Mouse (Mus musculus) adrenal gland, adult 18-20 months (tissue): ENCODE measurements at regions not wholly inside any gene's neighbourhood (a gene's known extent, or its start where the extent isn't known, plus 50 kb on each side); places are given as distances from the start of the nearest gene placed in this dataset.
"Not testable (repeated sequence)": the region's sequence is repeated elsewhere in the genome, so short reads cannot be mapped to it uniquely, and the experiment has no call there.

Experiments used
- DNase-seq, 2 experiments: peaks; one replicate each; pipeline ENCODE4 v3.0.0; 2021 to 2022; ENCODE audit warnings: low spot score in 2 of 2

GRCm38 (mm10) chr13:85988633-85989032, 58.1 kb downstream of the Cox7c start:
- no peak for DNase-seq

GRCm38 (mm10) chr13:85982089-85982488, 64.6 kb downstream of the Cox7c start:
- DNase-seq: no peak

- not testable (repeated sequence) for DNase-seq
These were observed 82.7 kb downstream of the Cox7c start for GRCm38 (mm10) chr13:85964005-85964404.

- no peak for DNase-seq
These were observed 91.4 kb downstream of the Cox7c start for GRCm38 (mm10) chr13:85955284-85955683.

DNA sequence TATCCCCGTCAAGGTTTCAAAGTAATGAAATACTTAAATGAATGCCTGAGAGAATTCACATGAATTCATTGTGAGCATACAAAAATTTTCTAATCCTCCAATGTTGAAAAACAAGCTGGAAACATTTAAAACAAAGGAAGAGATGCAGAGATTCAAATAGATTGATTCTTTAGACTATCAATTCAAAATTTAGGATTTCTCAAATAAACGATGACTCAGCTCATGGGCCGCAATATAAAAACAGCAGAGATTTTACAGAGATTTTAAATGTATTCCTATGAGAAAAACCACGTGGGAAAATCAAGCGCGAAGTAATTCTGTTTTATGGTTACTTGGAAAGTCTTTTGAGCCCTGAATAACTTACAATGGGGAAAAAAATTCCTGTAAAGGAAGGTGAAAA, 93.8 kb downstream of the Cox7c start:
- no peak for DNase-seq

GRCm38 (mm10) chr13:85926825-85927737, 119.6 kb downstream of the Cox7c start:
- DNase-seq: no peak

DNA sequence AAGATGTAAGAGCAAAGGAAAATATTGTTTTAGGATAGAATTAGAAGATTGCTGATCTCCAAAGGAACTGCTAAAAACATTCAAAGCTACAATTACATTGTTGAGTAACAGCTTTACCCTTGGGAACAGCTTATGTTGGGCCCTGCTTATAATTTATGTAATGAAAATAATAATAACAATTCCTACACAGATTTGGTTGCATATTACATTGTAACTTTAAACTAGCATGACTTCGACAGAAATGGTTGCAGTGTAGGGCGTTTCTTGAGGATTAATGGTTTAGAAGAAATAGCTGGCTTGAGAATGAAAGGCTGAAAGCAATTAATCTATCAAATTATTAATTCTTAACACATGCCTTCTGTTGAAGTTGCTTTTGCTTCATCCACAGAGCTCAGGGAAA, 120.4 kb downstream of the Cox7c start:
- no peak for DNase-seq

DNA sequence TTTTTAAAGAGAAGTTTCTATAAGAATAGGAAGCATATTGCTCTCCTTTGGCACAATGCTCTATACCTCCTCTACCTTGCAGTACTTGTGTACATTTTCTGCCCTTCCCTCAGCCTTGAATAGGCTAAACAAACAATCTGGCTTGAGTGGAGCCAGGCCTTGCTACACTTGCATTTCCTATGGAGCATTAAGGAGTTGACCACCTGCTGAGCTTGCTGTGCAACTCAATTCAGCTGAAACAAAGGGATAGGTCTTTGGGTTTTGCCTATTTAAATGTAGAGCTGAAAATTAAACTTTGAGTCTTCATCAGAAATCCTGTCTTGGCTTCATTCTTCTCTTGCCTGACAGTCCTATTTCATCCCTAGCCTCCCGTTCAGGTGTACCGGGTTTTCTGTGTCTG, 124.0 kb downstream of the Cox7c start:
- DNase-seq: no peak

DNA sequence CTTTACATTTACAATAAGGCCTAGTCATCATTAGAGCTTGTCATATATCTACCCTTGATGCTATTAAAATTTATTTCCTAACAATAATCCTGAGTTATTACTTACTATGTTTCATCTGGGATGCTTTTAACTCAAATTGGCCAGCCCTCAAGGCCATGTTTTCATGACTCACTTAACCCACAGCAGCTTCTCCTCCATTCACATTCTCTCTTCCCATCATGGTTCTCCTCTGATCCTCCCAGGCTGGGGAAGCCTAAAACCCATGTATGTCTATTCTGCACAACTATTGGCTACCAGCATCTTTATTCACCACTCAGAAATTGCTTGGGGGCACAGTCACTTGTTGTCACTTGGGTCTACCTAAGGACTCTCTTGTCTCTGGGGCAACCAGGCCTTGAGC, 144.9 kb downstream of the Cox7c start:
- no peak for DNase-seq

DNA sequence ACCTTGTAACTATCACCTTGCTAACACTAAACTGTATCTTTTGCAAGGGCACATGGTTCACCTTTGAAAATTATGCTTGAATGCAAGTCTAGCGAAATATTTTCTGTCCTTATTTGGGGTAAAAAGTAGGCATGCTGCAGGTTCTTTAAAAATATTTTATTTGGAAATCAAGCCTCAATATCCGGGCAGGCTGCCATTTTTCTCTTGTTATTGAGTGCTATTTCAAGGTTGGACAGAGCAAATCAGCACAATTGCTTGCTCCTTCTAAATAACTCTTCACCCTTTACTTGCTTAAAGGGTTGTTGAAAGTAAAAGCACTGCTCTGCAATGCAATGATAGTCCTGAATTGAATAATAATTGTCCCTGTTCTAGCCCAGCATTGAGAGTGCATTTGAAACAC, 149.0 kb downstream of the Cox7c start:
- DNase-seq: no peak

GRCm38 (mm10) chr13:85895141-85895540, 151.6 kb downstream of the Cox7c start:
- DNase-seq: no peak

GRCm38 (mm10) chr13:85889846-85890245, 156.9 kb downstream of the Cox7c start:
- not testable (repeated sequence) for DNase-seq

DNA sequence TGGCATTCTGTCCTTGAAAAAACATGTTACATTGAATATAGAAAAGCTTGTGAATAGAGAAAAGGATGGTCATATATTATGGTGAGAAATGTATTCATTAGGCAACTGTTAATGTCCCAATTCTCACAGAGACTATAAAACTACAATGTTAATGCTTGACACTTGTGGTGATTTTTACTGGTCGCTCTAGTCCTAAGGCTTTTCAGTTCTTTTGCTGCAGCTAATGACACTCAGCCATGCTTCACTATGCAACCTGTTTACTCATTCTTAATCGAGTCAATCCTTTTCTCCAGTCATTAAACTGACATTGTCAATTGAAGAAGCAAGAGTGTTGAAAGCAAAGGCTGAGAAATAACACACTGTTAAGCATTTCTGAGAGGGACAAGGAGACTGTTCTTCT, 163.9 kb downstream of the Cox7c start:
- no peak for DNase-seq

- no peak for DNase-seq
These were observed 183.0 kb downstream of the Cox7c start for GRCm38 (mm10) chr13:85863745-85864144.

GRCm38 (mm10) chr13:85848276-85848675, 198.4 kb downstream of the Cox7c start:
- DNase-seq: peak in 1 of 2 experiments; percentile 8

DNA sequence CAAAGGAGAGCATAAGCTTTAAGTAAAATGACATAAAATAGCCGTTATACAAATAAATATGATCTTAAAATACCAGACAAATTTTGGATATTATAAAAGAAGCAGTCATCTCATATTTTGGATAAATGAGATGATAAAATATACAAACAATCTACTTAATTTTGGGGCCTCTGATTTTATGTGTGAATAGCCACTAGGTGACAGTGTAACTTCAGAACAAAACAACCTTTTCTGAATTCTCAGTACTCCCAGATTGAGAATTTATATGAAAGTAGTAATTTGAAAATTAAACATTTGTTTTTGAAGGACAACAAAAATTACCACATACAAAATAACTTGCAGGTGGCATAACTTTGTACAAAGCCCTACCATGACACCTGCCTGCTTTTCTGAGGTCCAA, 216.8 kb downstream of the Cox7c start:
- no peak for DNase-seq
